Mouse (Mus musculus): ENCODE data around the gene Pcp2.
"Not testable (repeated sequence)": the region's sequence is repeated elsewhere in the genome, so short reads cannot be mapped to it uniquely, and the experiment has no call there.

The Pcp2 gene

GRCm38 (mm10) chr8:3621199-3621970, 4.0 kb downstream of the Pcp2 start, which contains the start of the genes Xab2 and Pet100:
Gene Xab2, minus strand, starts transcription at chr8:3621316.
Gene Pet100, plus strand, starts transcription at chr8:3621548.
- peak; percentile 97 to 98 for DNase-seq (ENCODE audit: low spot score in 2 of 2)

DNA sequence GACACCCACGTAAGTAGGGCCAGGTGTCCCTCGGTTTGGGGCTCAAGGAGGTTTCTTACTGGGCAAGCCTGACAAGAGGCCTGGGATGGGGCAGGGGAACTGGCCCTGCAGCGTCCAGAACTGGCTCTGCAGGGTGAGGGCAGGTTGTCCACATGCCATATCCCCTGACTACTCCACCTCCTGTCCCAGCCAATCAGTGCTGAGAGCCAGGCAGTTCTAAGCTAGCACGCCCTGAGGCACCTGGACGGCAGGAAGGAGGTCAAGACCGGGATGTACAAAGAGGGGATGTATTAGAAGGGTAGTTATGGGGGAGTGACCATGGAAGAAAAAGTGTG, 15.6 kb downstream of the Pcp2 start:
- DNase-seq (ENCODE audit: low spot score in 2 of 2): no peak

- DNase-seq (ENCODE audit: low spot score in 2 of 2): no peak
These were observed 16.1 kb downstream of the Pcp2 start for GRCm38 (mm10) chr8:3609046-3609815.

DNA sequence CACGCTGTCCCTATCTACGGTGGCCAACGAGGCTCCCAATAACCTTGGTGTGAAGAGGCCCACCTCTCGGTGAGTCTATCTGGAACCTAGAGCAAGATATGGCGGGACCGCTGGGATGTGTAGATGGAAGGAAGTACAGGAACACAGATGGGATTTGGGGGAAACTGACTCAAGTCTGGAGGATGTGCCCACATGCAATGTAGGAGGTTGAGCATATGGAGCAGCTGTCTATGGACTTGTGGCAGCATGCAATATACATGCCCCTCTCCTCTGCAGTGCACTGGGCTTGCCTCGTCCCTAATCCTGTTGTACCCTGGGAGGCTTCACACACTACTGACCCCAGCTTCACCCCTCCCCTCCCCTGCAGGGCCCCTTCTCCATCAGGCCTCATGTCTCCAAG, 17.5 kb downstream of the Pcp2 start:
- no peak for DNase-seq (ENCODE audit: low spot score in 2 of 2)

GRCm38 (mm10) chr8:3606593-3606992, 18.8 kb downstream of the Pcp2 start:
- no peak for DNase-seq (ENCODE audit: low spot score in 2 of 2)

- no peak for DNase-seq (ENCODE audit: low spot score in 2 of 2)
These were observed 21.9 kb downstream of the Pcp2 start for GRCm38 (mm10) chr8:3603439-3603838.

DNA sequence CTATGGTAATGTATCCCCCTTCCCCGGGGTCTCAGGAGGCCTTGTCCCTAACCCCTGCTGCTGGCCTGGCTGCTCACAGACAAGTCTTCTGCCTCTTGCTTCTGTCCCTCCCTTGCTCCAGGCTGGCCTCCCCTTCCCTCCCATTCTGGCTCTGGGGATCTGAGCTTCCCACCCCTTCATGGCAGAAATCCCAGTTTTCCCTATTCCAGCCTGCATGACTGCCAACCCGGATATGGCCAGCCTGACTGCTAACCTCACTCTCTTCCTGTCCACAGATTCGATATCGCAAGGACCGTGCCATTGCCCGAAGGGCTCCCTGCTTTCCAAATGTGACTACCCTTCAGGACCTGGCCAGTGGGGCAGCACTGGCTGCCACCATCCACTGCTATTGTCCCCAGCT, 24.9 kb downstream of the Pcp2 start:
- DNase-seq (ENCODE audit: low spot score in 2 of 2): peak in 1 of 2 experiments; percentile 47

DNA sequence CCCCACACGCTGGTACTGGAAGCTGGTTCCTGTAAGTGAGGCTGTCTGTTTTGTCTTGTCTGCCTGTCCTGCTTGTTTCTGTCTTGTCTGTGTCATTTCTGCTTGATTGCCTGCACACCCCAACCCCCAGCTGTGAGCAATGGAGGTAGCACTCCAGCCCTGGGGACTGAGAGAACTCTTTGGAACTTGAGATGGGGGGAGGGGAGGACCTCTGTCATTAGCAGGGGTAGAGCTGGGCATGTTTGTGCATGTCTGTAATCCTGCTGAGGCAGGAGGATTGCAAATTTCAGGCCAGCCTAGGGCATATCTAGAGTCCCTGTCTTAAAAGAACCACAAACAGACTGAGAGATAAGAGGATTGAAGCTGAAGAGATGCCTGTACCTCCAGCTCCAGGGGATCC, 26.1 kb downstream of the Pcp2 start:
- DNase-seq (ENCODE audit: low spot score in 2 of 2): no peak

DNA sequence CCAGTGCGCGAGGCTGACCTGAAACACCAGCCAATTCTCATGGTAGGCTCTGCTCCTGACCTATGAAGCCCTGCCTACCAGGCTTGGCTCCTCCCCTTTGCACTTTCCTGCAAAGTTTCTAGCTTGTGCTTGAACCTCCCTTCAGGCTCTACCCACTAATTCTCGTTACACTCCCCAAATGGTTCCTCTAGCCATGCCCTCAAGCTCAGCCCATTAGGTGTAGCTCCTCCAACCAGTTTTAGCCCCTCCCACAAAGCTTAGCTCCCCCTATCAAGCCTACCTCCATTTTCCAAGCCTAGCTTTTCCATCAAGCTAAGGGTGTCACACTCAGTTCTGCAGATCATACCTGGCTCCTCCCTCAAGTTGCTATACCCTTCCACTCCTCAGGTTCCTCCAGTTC, 27.3 kb downstream of the Pcp2 start:
- no peak for DNase-seq (ENCODE audit: low spot score in 2 of 2)

- DNase-seq (ENCODE audit: low spot score in 2 of 2): no peak
These were observed 30.9 kb downstream of the Pcp2 start for GRCm38 (mm10) chr8:3594466-3594865.

DNA sequence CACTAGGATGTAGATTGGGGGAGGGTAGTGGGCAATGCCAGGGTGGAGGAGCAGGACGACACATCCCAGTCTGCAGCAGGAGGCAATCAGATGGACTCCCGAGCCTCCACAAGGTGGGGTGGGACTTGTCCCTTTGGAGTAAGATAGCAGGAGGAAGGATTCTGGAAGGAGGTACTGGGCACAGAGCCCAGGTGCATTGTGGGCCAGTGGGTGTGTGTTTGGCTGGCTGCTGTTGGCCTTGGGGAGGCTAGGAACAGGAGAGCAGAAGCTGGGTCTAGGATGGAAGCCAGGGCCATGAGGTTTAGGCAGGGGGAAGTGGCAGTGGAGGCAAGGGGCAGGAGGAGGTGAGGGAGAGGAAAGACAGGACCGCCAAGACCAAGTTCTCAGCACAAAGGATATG, 31.9 kb downstream of the Pcp2 start:
- peak in 1 of 2 experiments; percentile 49 for DNase-seq (ENCODE audit: low spot score in 2 of 2)

- DNase-seq (ENCODE audit: low spot score in 2 of 2): no peak
These were observed 37.1 kb downstream of the Pcp2 start for GRCm38 (mm10) chr8:3588258-3588633.

DNA sequence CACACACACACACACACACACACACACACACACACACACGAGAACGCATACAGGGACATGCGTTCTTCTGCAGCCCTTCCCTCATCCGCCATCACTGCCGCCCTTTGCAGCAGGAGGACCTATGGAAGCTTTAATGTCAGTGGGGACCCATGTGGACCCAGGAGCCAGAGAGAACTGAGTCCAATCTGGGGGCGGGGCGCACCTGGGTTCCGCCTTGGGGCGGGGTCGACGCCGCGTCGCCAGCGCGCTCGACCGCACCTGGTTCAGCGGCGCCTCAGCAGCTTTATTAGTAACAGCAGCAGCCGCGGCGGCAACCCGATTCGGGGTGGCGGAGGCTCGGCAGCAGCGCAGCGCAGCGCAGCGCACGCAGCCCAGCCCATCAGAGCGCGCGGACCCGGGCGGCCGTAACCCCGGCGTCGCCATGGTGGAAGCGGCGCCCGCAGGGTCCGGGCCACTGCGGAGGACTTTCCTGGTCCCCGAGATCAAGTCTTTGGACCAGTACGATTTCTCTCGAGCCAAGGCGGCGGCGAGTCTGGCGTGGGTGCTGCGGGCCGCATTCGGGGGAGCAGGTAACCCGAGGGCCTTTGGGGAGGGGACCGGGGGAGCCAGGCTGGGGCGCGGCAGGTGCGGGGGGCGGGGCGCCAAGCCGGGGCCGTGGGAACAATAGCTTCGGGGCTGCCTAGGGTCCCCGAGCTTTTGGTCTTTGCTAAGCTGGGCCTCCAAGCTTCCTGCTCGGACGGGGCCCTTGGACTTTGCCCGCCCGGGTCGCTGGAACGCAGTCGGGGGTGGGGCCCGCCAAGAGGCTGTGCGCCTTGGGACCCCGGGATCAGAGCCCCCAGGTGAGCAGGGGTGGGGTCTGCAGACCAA, 37.7 kb downstream of the Pcp2 start:
- peak in 1 of 2 experiments; percentile 54 for DNase-seq (ENCODE audit: low spot score in 2 of 2)

- no peak for DNase-seq (ENCODE audit: low spot score in 2 of 2)
These were observed 38.4 kb downstream of the Pcp2 start, which contains the start of gene Camsap3 for GRCm38 (mm10) chr8:3586993-3587390. Gene Camsap3, plus strand, starts transcription at chr8:3587293.

DNA sequence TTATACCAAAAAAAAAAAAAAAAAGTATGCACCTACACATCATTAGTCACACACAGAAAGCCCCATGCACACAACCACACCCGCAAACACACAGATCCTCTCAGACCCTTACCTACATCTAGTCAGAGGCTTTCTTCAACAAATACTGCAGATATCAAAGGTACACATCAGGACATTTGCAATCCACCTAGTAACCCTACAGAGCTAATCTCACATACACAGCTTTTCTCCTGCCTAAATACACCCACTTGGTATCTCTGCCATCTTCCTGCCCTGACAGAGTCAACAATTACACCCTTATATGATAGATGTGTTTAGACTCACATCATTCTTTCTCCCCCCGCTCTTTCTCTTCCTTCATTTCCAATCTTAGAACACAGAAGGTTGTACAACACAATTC, 38.9 kb downstream of the Pcp2 start:
- no peak for DNase-seq (ENCODE audit: low spot score in 2 of 2)

- not testable (repeated sequence) for DNase-seq (ENCODE audit: low spot score in 2 of 2)
These were observed 43.4 kb downstream of the Pcp2 start for GRCm38 (mm10) chr8:3581961-3582360.

- no peak for DNase-seq (ENCODE audit: low spot score in 2 of 2)
These were observed 45.7 kb downstream of the Pcp2 start for GRCm38 (mm10) chr8:3579390-3580364.

- no peak for DNase-seq (ENCODE audit: low spot score in 2 of 2)
These were observed 49.0 kb downstream of the Pcp2 start for GRCm38 (mm10) chr8:3576211-3576960.

DNA sequence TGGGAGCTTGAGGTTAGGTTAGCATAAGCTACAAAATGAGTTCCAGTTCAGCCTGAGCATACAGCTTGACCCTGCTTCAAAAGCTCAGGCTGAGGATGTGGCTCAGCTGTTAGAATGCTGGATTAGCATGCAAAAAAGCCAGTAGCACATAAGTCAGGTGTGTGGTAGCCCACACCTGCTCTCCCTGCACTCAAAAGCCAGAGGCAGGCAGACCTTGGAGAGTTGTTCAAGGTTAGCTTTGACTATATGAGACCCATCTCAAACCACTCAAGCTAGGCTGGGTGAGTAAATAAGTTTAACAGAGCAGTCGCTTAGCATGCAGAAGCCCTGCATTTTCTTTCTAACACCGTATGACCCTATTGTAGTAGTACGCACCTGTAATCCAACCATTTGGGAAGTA, 50.8 kb downstream of the Pcp2 start:
- DNase-seq (ENCODE audit: low spot score in 2 of 2): no peak
